Mouse (Mus musculus) kidney, embryonic 14.5 days (tissue): ENCODE data around the gene Foxp1. TPM values are rescaled to one million over a fixed set of nuclear protein-coding genes. Genes with fewer than 3 reads are reported as not detected.

Experiments used
- ATAC-seq: fragments of 200-750 bp; cut with Nextera tagmentation; 2 replicates; pipeline ENCODE4 v1.8.0; 2017; ENCODE audit warnings: moderate number of reproducible peaks, mild to moderate bottlenecking, moderate TSS enrichment, moderate library complexity; ENCODE audit not compliant: low FRiP score, low TSS enrichment
- H3K27ac ChIP-seq: fragments of 300-500 bp; sonication (generic); 2 replicates; pipeline ENCODE4 v1.5.1; 2014; ENCODE audit warnings: low read depth, mild to moderate bottlenecking, low read length, moderate library complexity, mixed read lengths
- H3K27me3 ChIP-seq: fragments of 300-500 bp; sonication (generic); 2 replicates; pipeline ENCODE4 v1.6.1; 2014; ENCODE audit warnings: mild to moderate bottlenecking, low read length; ENCODE audit not compliant: control insufficient read depth, insufficient read depth
- H3K36me3 ChIP-seq: fragments of 300-500 bp; sonication (generic); 2 replicates; pipeline ENCODE4 v1.6.1; 2014; ENCODE audit warnings: low read length, mixed read lengths; ENCODE audit not compliant: control insufficient read depth, insufficient read depth
- H3K4me1 ChIP-seq: fragments of 300-500 bp; sonication (generic); 2 replicates; pipeline ENCODE4 v1.6.1; 2014; ENCODE audit warnings: low read length, mixed read lengths; ENCODE audit not compliant: control insufficient read depth, insufficient read depth
- H3K4me2 ChIP-seq: fragments of 300-500 bp; sonication (generic); replicated peaks from 2 replicates; pipeline ENCODE4 v1.6.1; 2014; ENCODE audit warnings: low read depth, mild to moderate bottlenecking, low read length
- H3K4me3 ChIP-seq: fragments of 300-500 bp; sonication (generic); 2 replicates; pipeline ENCODE4 v1.5.1; 2014; ENCODE audit warnings: mild to moderate bottlenecking, low read length
- H3K9ac ChIP-seq: fragments of 300-500 bp; sonication (generic); 2 replicates; pipeline ENCODE4 v1.6.1; 2014; ENCODE audit warnings: low read depth, mild to moderate bottlenecking, low read length, moderate library complexity
- H3K9me3 ChIP-seq: fragments of 300-500 bp; sonication (generic); 2 replicates; pipeline ENCODE4 v1.6.1; 2016; ENCODE audit warnings: low read length; ENCODE audit not compliant: control insufficient read depth
- WGBS: fragments of 180-500 bp; shearing (Covaris S2); extraction: QIAGEN DNeasy Blood & Tissue Kit; methylation state at CpG from one replicate; pipeline ENCODE4 v1.1.7; 2014; 5-methylcytosine and 5-hydroxymethylcytosine counted together
- polyA plus RNA-seq: library from polyadenylated mRNA; unstranded; fragments of >200 nt; fragmentation: Nextera tagmentation; extraction: Ambion mirVana; gene quantifications from 2 replicates; pipeline ENCODE4 v1.2.1, GENCODE M21; 2014

The Foxp1 gene
- polyA plus RNA-seq, 1 experiment from 2014 or later, result 67.4 TPM

- H3K4me2 ChIP-seq, result no peak overlapping the region
- 0 out of 2 replicates have a peak, but pooled peaks have one; percentile 32 for ATAC-seq
- H3K27me3 ChIP-seq, result no peaks in the 10 kb centered on the region
- H3K36me3 ChIP-seq, result no peaks in the 10 kb centered on the region
- no peak overlapping the region for H3K9ac ChIP-seq
- WGBS, result 17% methylated on average over 11 of the region's 11 CpGs
- peaks cover 5% of the 10 kb centered on the region for H3K4me1 ChIP-seq
- no peak overlapping the region for H3K27ac ChIP-seq
- H3K4me3 ChIP-seq, result no peak overlapping the region
- H3K9me3 ChIP-seq, result no peaks in the 10 kb centered on the region
Observed at GRCm38 (mm10) chr6:99135938-99136729, 386.4 kb downstream of the Foxp1 start.

DNA sequence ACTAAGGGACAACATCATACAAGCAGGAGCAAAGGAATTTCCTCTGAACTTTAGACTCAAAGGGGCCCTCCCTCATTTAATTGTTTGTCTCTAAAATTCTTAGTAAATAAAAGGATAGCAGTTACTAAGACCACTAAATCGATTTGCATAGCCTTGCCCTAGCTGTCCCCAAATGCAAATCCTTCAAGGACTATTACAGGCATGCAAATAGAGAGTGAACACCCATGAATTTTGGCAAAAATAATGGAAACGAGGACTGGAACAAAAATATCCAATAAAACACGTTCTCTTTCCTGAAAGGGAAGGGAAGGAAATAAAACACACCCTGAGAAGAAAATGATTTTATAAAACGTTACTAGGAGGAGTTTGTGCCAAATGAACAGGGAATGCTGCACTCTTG is 390.7 kb downstream of the Foxp1 start:
- Histone ChIP-seq H3K9me3 (no peaks in the 10 kb centered on the region), H3K4me2 (no peak overlapping the region), H3K4me1 (peaks cover 5% of the 10 kb centered on the region), H3K27me3 (no peaks in the 10 kb centered on the region), H3K9ac (no peak overlapping the region), H3K4me3 (no peak overlapping the region), H3K36me3 (no peaks in the 10 kb centered on the region), H3K27ac (no peak overlapping the region)
- ATAC-seq, result no peak
- WGBS, result 64% methylated on average over 4 of the region's 4 CpGs

DNA sequence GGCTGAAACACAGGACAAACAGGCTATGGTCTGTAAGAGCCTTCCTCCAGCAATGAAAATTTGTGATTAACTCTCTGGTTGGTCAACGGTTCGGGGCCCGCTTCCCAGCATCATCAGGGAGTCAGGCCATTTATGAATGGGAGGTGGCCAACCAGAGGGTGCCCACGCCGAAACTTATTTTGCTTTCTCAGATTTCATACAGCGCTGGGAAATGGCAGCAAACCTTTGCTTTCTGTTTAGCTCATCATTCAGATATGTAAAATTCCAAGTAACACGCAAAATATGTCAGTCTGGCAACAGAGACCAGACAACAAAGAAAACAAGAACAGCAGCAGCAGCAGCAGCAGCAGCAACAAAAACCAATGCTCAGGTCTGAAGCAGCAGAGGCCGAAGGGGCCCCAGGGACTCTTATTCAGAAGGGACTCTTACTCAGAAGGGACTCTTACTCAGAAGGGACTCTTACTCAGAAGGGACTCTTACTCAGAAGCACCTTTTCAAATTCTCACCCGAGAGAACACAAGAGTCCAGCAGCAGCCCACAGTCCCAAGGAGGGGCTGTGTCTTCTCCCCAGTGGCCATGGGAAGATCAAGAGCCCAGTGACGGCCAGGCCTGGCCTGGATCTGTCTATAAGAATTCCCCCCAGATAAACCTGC is 391.6 kb downstream of the Foxp1 start:
- no peak for ATAC-seq
- no peaks in the 10 kb centered on the region for H3K27me3 ChIP-seq
- no peak overlapping the region for H3K4me2 ChIP-seq
- no peak overlapping the region for H3K27ac ChIP-seq
- 62% methylated on average over 10 of the region's 10 CpGs for WGBS
- H3K4me3 ChIP-seq, result no peak overlapping the region
- H3K36me3 ChIP-seq, result no peaks in the 10 kb centered on the region
- H3K9me3 ChIP-seq, result no peaks in the 10 kb centered on the region
- H3K4me1 ChIP-seq, result peaks cover 2% of the 10 kb centered on the region
- no peak overlapping the region for H3K9ac ChIP-seq

GRCm38 (mm10) chr6:99126717-99127116 is 395.8 kb downstream of the Foxp1 start:
- Histone ChIP-seq H3K4me3 (no peak overlapping the region), H3K4me2 (no peak overlapping the region), H3K9ac (no peak overlapping the region), H3K4me1 (no peaks in the 10 kb centered on the region), H3K27me3 (no peaks in the 10 kb centered on the region), H3K36me3 (no peaks in the 10 kb centered on the region), H3K9me3 (no peaks in the 10 kb centered on the region), H3K27ac (no peak overlapping the region)
- no peak for ATAC-seq
- WGBS, result 82% methylated on average over 9 of the region's 9 CpGs

DNA sequence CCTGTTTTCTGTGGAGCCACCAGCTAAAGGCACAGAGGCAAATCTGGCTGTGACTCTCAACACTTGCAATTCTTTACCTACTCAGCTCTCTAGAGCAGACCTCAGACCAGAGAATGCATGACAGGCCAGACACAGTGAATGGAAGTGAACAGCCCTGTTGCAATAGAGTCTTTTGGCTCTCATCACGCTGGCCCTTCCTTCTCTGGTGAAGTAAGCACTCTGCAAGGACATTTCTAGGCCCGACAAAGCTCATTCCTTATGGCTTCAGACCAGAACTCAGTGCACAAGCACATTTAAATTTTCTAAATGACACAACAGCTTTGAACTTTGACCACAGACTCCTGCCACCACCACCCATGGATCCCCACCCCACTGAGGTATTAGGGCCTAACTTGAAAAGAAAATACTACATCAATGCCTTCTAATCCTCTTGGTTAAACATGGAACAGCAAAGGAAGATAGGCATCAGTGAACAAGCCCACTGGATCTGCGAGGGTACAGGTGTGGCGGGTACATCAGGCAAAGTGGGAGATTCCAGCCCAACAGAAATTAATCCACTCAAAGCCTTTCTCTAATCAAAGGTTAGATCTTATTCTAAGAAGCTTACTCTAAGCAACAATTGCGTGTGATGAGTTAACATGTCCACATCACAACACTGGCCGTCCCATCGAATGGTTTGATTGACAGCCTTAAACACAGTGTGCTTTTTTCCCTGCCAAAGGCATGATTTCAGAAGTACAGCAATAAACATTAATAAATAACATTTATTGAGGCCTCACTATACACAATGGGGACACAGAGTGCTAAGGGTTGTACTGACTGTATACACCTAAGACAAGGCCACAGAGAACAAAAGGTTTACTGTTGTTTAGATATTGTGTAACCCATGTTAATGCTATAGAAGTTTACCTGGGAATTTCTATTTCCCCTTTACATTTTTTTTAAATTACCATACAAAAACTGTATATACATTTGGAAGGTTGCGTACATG is 401.4 kb downstream of the Foxp1 start:
- ATAC-seq, result no peak
- H3K4me1 ChIP-seq, result no peaks in the 10 kb centered on the region
- H3K27me3 ChIP-seq, result no peaks in the 10 kb centered on the region
- H3K36me3 ChIP-seq, result no peaks in the 10 kb centered on the region
- 93% methylated on average over 8 of the region's 8 CpGs for WGBS
- no peak overlapping the region for H3K9ac ChIP-seq
- H3K9me3 ChIP-seq, result no peaks in the 10 kb centered on the region
- H3K4me3 ChIP-seq, result no peak overlapping the region
- no peak overlapping the region for H3K4me2 ChIP-seq
- no peak overlapping the region for H3K27ac ChIP-seq

DNA sequence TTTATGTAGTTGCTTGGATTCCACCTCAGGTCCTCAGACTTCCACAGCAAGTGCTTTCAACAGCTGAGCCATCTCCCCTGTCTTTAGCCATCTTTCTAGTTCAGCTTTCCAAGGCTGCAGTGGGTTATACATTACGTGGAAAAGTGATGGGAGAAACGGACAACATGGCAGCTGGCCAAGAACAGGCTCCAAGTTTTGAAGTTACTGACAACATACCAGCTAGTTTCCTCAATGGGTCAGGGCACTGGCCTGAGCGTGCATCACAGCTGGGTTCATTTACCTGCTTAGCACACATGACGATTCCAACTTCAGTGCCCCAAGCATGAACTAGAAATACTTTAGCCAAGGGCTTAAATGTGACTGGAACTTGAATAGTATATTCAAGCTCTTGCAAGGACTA is 404.0 kb downstream of the Foxp1 start:
- no peak for ATAC-seq
- H3K9me3 ChIP-seq, result no peaks in the 10 kb centered on the region
- no peak overlapping the region for H3K4me2 ChIP-seq
- WGBS, result 69% methylated on average over 4 of the region's 4 CpGs
- no peaks in the 10 kb centered on the region for H3K36me3 ChIP-seq
- no peaks in the 10 kb centered on the region for H3K27me3 ChIP-seq
- H3K4me3 ChIP-seq, result no peak overlapping the region
- H3K9ac ChIP-seq, result no peak overlapping the region
- no peak overlapping the region for H3K27ac ChIP-seq
- H3K4me1 ChIP-seq, result no peaks in the 10 kb centered on the region

GRCm38 (mm10) chr6:99117411-99117810 is 405.1 kb downstream of the Foxp1 start:
- H3K27ac ChIP-seq, result no peak overlapping the region
- H3K4me2 ChIP-seq, result no peak overlapping the region
- H3K27me3 ChIP-seq, result no peaks in the 10 kb centered on the region
- H3K9ac ChIP-seq, result no peak overlapping the region
- no peaks in the 10 kb centered on the region for H3K36me3 ChIP-seq
- H3K4me1 ChIP-seq, result no peaks in the 10 kb centered on the region
- 69% methylated on average over 1 of the region's 1 CpGs for WGBS
- no peaks in the 10 kb centered on the region for H3K9me3 ChIP-seq
- no peak overlapping the region for H3K4me3 ChIP-seq
- no peak for ATAC-seq

- Histone ChIP-seq H3K27ac (no peak overlapping the region), H3K9me3 (no peaks in the 10 kb centered on the region), H3K27me3 (no peaks in the 10 kb centered on the region), H3K4me3 (no peak overlapping the region), H3K4me1 (0 out of 2 replicates have a peak, but pooled peaks cover 4% of the 10 kb centered on the region), H3K36me3 (no peaks in the 10 kb centered on the region), H3K9ac (no peak overlapping the region), H3K4me2 (no peak overlapping the region)
- ATAC-seq, result no peak
- WGBS, result 81% methylated on average over 4 of the region's 4 CpGs
Observed at GRCm38 (mm10) chr6:99111856-99112255, 410.7 kb downstream of the Foxp1 start.
